Mouse (Mus musculus) MEL (cell line): Measurements from ENCODE around the gene Dapl1. TPM values are rescaled to one million over a fixed set of nuclear protein-coding genes. Genes with fewer than 3 reads are reported as not detected.

Experiments
- DNase-seq: peaks from one replicate; pipeline ENCODE4 v3.0.0; 2011; ENCODE audit warnings: low read depth, low spot score
- H3K27ac ChIP-seq: 2 replicates; pipeline ENCODE4 v1.5.1; 2012; ENCODE audit warnings: low read depth, mild to moderate bottlenecking, control low read depth, low read length, moderate library complexity; ENCODE audit not compliant: control insufficient read depth
- H3K27me3 ChIP-seq, 2 experiments: fragments of 150-350 bp in 1 of 2; sonication (generic) in 1 of 2; 2 replicates each; pipeline ENCODE4 v1.6.1; 2012; ENCODE audit warnings: low read length in 2 of 2, mild to moderate bottlenecking in 2 of 2, improper control_type of control experiment in 1 of 2, moderate library complexity in 1 of 2; ENCODE audit not compliant: insufficient read depth in 2 of 2, control insufficient read depth in 1 of 2
- H3K36me3 ChIP-seq, 2 experiments: 2 replicates each; pipeline ENCODE4 v1.6.1; 2012 to 2014; ENCODE audit warnings: low read length in 2 of 2, improper control_type of control experiment in 1 of 2, inconsistent platforms in 1 of 2, mild to moderate bottlenecking in 1 of 2; ENCODE audit not compliant: insufficient read depth in 2 of 2, control insufficient read depth in 1 of 2
- H3K4me1 ChIP-seq, 2 experiments: fragments of 150-350 bp in 1 of 2; sonication (generic) in 1 of 2; 2 replicates each; pipeline ENCODE4 v1.6.1; 2012; ENCODE audit warnings: low read length in 2 of 2, improper control_type of control experiment in 1 of 2, mild to moderate bottlenecking in 1 of 2; ENCODE audit not compliant: insufficient read depth in 2 of 2, control insufficient read depth in 1 of 2
- H3K4me3 ChIP-seq, 2 experiments: fragments of 150-350 bp in 1 of 2; sonication (generic) in 1 of 2; 2 replicates each; pipeline ENCODE4 v1.5.1; 2012; ENCODE audit warnings: low read depth in 2 of 2, low read length in 2 of 2, mild to moderate bottlenecking in 2 of 2, moderate library complexity in 2 of 2, control low read depth in 1 of 2, improper control_type of control experiment in 1 of 2; ENCODE audit not compliant: control insufficient read depth in 1 of 2, insufficient read depth in 1 of 2
- H3K79me2 ChIP-seq: 2 replicates; pipeline ENCODE4 v1.6.1; 2012; ENCODE audit warnings: mild to moderate bottlenecking, low read length, moderate library complexity; ENCODE audit not compliant: control insufficient read depth, poor library complexity, insufficient read depth
- H3K9ac ChIP-seq: 2 replicates; pipeline ENCODE4 v1.6.1; 2012; ENCODE audit warnings: low read depth, mild to moderate bottlenecking, control low read depth, low read length, moderate library complexity; ENCODE audit not compliant: control insufficient read depth, poor library complexity, severe bottlenecking
- H3K9me3 ChIP-seq: fragments of 150-350 bp; sonication (generic); replicated peaks from 2 replicates; pipeline ENCODE4 v1.6.1; 2012; ENCODE audit warnings: mild to moderate bottlenecking, low read length, improper control_type of control experiment, moderate library complexity; ENCODE audit not compliant: insufficient read depth
- BHLHE40 ChIP-seq: IDR thresholded peaks from 2 replicates; pipeline ENCODE4 v1.6.1; 2012; ENCODE audit warnings: low read depth, mild to moderate bottlenecking, inconsistent platforms, low read length, improper control_type of control experiment, borderline replicate concordance
- CHD1 ChIP-seq: IDR thresholded peaks from 2 replicates; pipeline ENCODE4 v1.6.1; 2012; ENCODE audit warnings: low read depth, mild to moderate bottlenecking, inconsistent platforms, low read length, improper control_type of control experiment
- ELF1 ChIP-seq: IDR thresholded peaks from 2 replicates; pipeline ENCODE4 v1.6.1; 2014; ENCODE audit warnings: low read depth, mild to moderate bottlenecking, inconsistent platforms, low read length, improper control_type of control experiment, moderate library complexity
- EP300 ChIP-seq, 2 experiments: IDR thresholded peaks; 2 replicates each; pipeline ENCODE4 v1.6.1; 2011; ENCODE audit warnings: improper control_type of control experiment in 2 of 2, low read length in 2 of 2, low read depth in 1 of 2, mild to moderate bottlenecking in 1 of 2
- ETS1 ChIP-seq: IDR thresholded peaks from 2 replicates; pipeline ENCODE4 v1.6.1; 2012; ENCODE audit warnings: low read depth, mild to moderate bottlenecking, inconsistent platforms, low read length, improper control_type of control experiment, moderate library complexity
- HCFC1 ChIP-seq: IDR thresholded peaks from 2 replicates; pipeline ENCODE4 v1.6.1; 2012; ENCODE audit warnings: low read depth, mild to moderate bottlenecking, inconsistent platforms, low read length, improper control_type of control experiment, moderate library complexity
- JUND ChIP-seq: IDR thresholded peaks from 2 replicates; pipeline ENCODE4 v1.6.1; 2011; ENCODE audit warnings: low read depth, mild to moderate bottlenecking, improper control_type of control experiment, low read length
- KAT2A ChIP-seq: conservative IDR thresholded peaks from 2 replicates; pipeline ENCODE4 v1.6.1; 2012; ENCODE audit warnings: low read depth, low read length, improper control_type of control experiment, inconsistent platforms
- MAFK ChIP-seq: IDR thresholded peaks from 2 replicates; pipeline ENCODE4 v1.6.1; 2011; ENCODE audit warnings: low read depth, mild to moderate bottlenecking, low read length, improper control_type of control experiment, borderline replicate concordance
- MAX ChIP-seq: IDR thresholded peaks from 2 replicates; pipeline ENCODE4 v1.6.1; 2011; ENCODE audit warnings: low read length, improper control_type of control experiment
- MEF2A ChIP-seq: IDR thresholded peaks from 2 replicates; pipeline ENCODE4 v1.6.1; 2014; ENCODE audit warnings: low read depth, mild to moderate bottlenecking, inconsistent platforms, low read length, improper control_type of control experiment; ENCODE audit not compliant: poor library complexity, insufficient replicate concordance, severe bottlenecking; ENCODE audit errors: extremely low read depth
- MYB ChIP-seq: IDR thresholded peaks from 2 replicates; pipeline ENCODE4 v1.6.1; 2011; ENCODE audit warnings: mild to moderate bottlenecking, low read depth, low read length, improper control_type of control experiment
- MYC ChIP-seq: IDR thresholded peaks from 2 replicates; pipeline ENCODE4 v1.6.1; 2011; ENCODE audit warnings: low read depth, mild to moderate bottlenecking, low read length, improper control_type of control experiment, moderate library complexity
- NELFE ChIP-seq: IDR thresholded peaks from 2 replicates; pipeline ENCODE4 v1.6.1; 2011; ENCODE audit warnings: low read depth, low read length, improper control_type of control experiment
- NRF1 ChIP-seq: IDR thresholded peaks from 2 replicates; pipeline ENCODE4 v1.6.1; 2014; ENCODE audit warnings: low read depth, mild to moderate bottlenecking, inconsistent platforms, low read length, improper control_type of control experiment, moderate library complexity; ENCODE audit not compliant: poor library complexity, insufficient read depth, severe bottlenecking
- POLR2AphosphoS2 ChIP-seq: IDR thresholded peaks from 2 replicates; pipeline ENCODE4 v1.6.1; 2011; ENCODE audit warnings: low read length, improper control_type of control experiment
- SIN3A ChIP-seq: IDR thresholded peaks from 2 replicates; pipeline ENCODE4 v1.6.1; 2012; ENCODE audit warnings: low read length, improper control_type of control experiment, inconsistent platforms
- SMC3 ChIP-seq: IDR thresholded peaks from 2 replicates; pipeline ENCODE4 v1.6.1; 2011; ENCODE audit warnings: low read depth, low read length, improper control_type of control experiment
- TAL1 ChIP-seq: IDR thresholded peaks from 2 replicates; pipeline ENCODE4 v1.6.1; 2012; ENCODE audit warnings: mild to moderate bottlenecking, inconsistent platforms, low read length, moderate library complexity, mixed read lengths
- TBP ChIP-seq: IDR thresholded peaks from 2 replicates; pipeline ENCODE4 v1.8.0; 2011; ENCODE audit warnings: low read depth, low read length, improper control_type of control experiment
- TCF12 ChIP-seq: IDR thresholded peaks from 2 replicates; pipeline ENCODE4 v1.6.1; 2014; ENCODE audit warnings: low read depth, mild to moderate bottlenecking, inconsistent platforms, low read length, improper control_type of control experiment, moderate library complexity
- UBTF ChIP-seq: IDR thresholded peaks from 2 replicates; pipeline ENCODE4 v1.6.1; 2012; ENCODE audit warnings: low read depth, mild to moderate bottlenecking, inconsistent platforms, low read length, improper control_type of control experiment, moderate library complexity, borderline replicate concordance; ENCODE audit not compliant: insufficient read depth
- USF1 ChIP-seq: IDR thresholded peaks from 2 replicates; pipeline ENCODE4 v1.6.1; 2014; ENCODE audit warnings: low read depth, mild to moderate bottlenecking, inconsistent platforms, low read length, improper control_type of control experiment, moderate library complexity
- ZMIZ1 ChIP-seq: IDR thresholded peaks from 2 replicates; pipeline ENCODE4 v1.6.1; 2012; ENCODE audit warnings: low read depth, mild to moderate bottlenecking, inconsistent platforms, low read length, improper control_type of control experiment, moderate library complexity
- polyA plus RNA-seq, 2 experiments: library from polyadenylated mRNA; stranded (reverse) in 1 of 2; unstranded in 1 of 2; fragments of >175 nt in 1 of 2; fragments of >200 nt in 1 of 2; gene quantifications; 2 replicates each; pipeline versions ENCODE4 v1.2.1 to v1.2.4; 2012; ENCODE audit warnings: low replicate concordance in 2 of 2, low read depth in 1 of 2; ENCODE audit not compliant: insufficient read length in 2 of 2, insufficient read depth in 1 of 2, missing spikeins in 1 of 2
- total RNA-seq: library from RNA; depleted of rRNA; stranded (reverse); fragments of 300-350 nt; gene quantifications from 2 replicates; pipeline ENCODE4 v1.2.3, GENCODE M21; 2012

Gene Dapl1
- total and polyA plus RNA-seq, 3 experiments: not detected

DNA sequence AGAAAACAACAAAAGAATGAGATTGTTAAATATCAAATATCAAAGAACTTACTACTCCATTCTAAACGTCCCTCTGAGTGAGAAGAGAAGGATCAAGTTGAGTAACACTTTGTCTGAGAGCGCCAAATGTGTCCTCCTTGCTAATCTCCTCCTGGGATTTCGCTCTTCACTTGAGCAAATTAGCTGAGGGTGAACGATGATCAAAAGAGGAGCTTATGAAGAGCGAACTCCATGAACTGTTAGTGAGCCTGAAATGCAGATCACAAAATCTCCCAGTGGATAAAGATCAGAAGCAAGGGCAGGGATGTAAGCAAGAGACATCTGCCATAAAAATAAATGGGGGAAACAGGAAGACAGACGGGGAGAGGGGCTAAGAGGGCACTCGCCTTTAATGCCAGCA is 60.5 kb downstream of the Dapl1 start:
- Histone ChIP-seq H3K27me3 (no peaks in the 10 kb centered on the region), H3K27ac (no peak overlapping the region), H3K4me1 (no peaks in the 10 kb centered on the region), H3K79me2 (no peaks in the 10 kb centered on the region), H3K36me3 (no peaks in the 10 kb centered on the region), H3K9ac (no peak overlapping the region), H3K4me3 (no peak overlapping the region), H3K9me3 (no peaks in the 10 kb centered on the region)
- no peak for TF ChIP-seq USF1
- no peak for TF ChIP-seq ZMIZ1
- TF ChIP-seq HCFC1: no peak
- no peak for TF ChIP-seq ETS1
- no peak for TF ChIP-seq CHD1
- TF ChIP-seq TCF12: no peak
- no peak for TF ChIP-seq POLR2AphosphoS2
- no peak for TF ChIP-seq UBTF
- no peak for TF ChIP-seq MYC
- TF ChIP-seq SMC3: no peak
- TF ChIP-seq TAL1: no peak
- DNase-seq: no peak

- Histone ChIP-seq H3K9me3 (no peaks in the 10 kb centered on the region), H3K4me3 (no peak overlapping the region), H3K79me2 (no peaks in the 10 kb centered on the region), H3K36me3 (no peaks in the 10 kb centered on the region), H3K27me3 (no peaks in the 10 kb centered on the region), H3K9ac (no peak overlapping the region), H3K27ac (no peak overlapping the region), H3K4me1 (no peaks in the 10 kb centered on the region)
- TF ChIP-seq NELFE: no peak
- no peak for TF ChIP-seq UBTF
- TF ChIP-seq KAT2A: no peak
- no peak for TF ChIP-seq SMC3
- no peak for TF ChIP-seq MYC
- no peak for TF ChIP-seq ELF1
- TF ChIP-seq NRF1: no peak
- TF ChIP-seq BHLHE40: no peak
- no peak for TF ChIP-seq TBP
- no peak for TF ChIP-seq EP300 (IDR thresholded peaks at IDR 0.05; ENCODE audit: low read depth in 1 of 2, low read length in 2 of 2)
- no peak for TF ChIP-seq MEF2A
- TF ChIP-seq MAFK: no peak
- TF ChIP-seq MYB: no peak
- no peak for TF ChIP-seq MAX
- TF ChIP-seq JUND: no peak
- TF ChIP-seq TAL1: no peak
- TF ChIP-seq SIN3A: no peak
- DNase-seq: no peak
Measured at GRCm38 (mm10) chr2:59547369-59548099, 63.1 kb downstream of the Dapl1 start.
